Mouse (Mus musculus) lung, embryonic 16.5 days (tissue): ENCODE measurements at regions not wholly inside any gene's neighbourhood (a gene's known extent, or its start where the extent isn't known, plus 50 kb on each side); places are given as distances from the start of the nearest gene placed in this dataset.

Source experiments
- ATAC-seq: fragments of 200-750 bp; cut with Nextera tagmentation; 2 replicates; pipeline ENCODE4 v1.8.0; 2017; ENCODE audit warnings: low read depth, mild to moderate bottlenecking, moderate library complexity
- H3K27ac ChIP-seq: fragments of 300-500 bp; sonication (generic); 2 replicates; pipeline ENCODE4 v1.5.1; 2014; ENCODE audit warnings: mild to moderate bottlenecking, control low read depth, low read length
- H3K27me3 ChIP-seq: fragments of 300-500 bp; sonication (generic); 2 replicates; pipeline ENCODE4 v1.6.1; 2014; ENCODE audit warnings: low read depth, low read length, mixed read lengths; ENCODE audit not compliant: control insufficient read depth, insufficient read depth
- H3K36me3 ChIP-seq: fragments of 300-500 bp; sonication (generic); 2 replicates; pipeline ENCODE4 v1.6.1; 2014; ENCODE audit warnings: low read length; ENCODE audit not compliant: control insufficient read depth, insufficient read depth
- H3K4me1 ChIP-seq: fragments of 300-500 bp; sonication (generic); replicated peaks from 2 replicates; pipeline ENCODE4 v1.6.1; 2014; ENCODE audit warnings: low read length, mixed read lengths; ENCODE audit not compliant: control insufficient read depth, insufficient read depth
- H3K4me2 ChIP-seq: fragments of 300-500 bp; sonication (generic); 2 replicates; pipeline ENCODE4 v1.6.1; 2014; ENCODE audit warnings: low read depth, low read length, control low read depth
- H3K4me3 ChIP-seq: fragments of 300-500 bp; sonication (generic); 2 replicates; pipeline ENCODE4 v1.5.1; 2014; ENCODE audit warnings: mild to moderate bottlenecking, low read length, control low read depth
- H3K9ac ChIP-seq: fragments of 300-500 bp; sonication (generic); 2 replicates; pipeline ENCODE4 v1.6.1; 2014; ENCODE audit warnings: low read length, control low read depth
- H3K9me3 ChIP-seq: fragments of 300-500 bp; sonication (generic); 2 replicates; pipeline ENCODE4 v1.6.1; 2016; ENCODE audit warnings: low read length; ENCODE audit not compliant: control insufficient read depth
- WGBS: fragments of 180-500 bp; shearing (Covaris S2); extraction: QIAGEN DNeasy Blood & Tissue Kit; methylation state at CpG from one replicate; pipeline ENCODE4 v1.1.7; 2014; 5-methylcytosine and 5-hydroxymethylcytosine counted together

GRCm38 (mm10) chr16:89632114-89632622 is 61.2 kb upstream of the Krtap11-1 start:
- no peak overlapping the region for H3K27ac ChIP-seq
- 30% methylated on average over 6 of the region's 6 CpGs for WGBS
- H3K27me3 ChIP-seq: no peaks in the 10 kb centered on the region
- H3K4me2 ChIP-seq: no peak overlapping the region
- H3K4me3 ChIP-seq: no peak overlapping the region
- no peak for ATAC-seq
- H3K36me3 ChIP-seq: no peaks in the 10 kb centered on the region
- H3K4me1 ChIP-seq: no peaks in the 10 kb centered on the region
- H3K9me3 ChIP-seq: no peaks in the 10 kb centered on the region
- H3K9ac ChIP-seq: no peak overlapping the region

GRCm38 (mm10) chr16:89631396-89632113 is 60.6 kb upstream of the Krtap11-1 start:
- H3K27ac ChIP-seq: no peak overlapping the region
- whole genome bisulfite sequencing: 91% methylated on average over 9 of the region's 9 CpGs
- H3K27me3 ChIP-seq: no peaks in the 10 kb centered on the region
- ATAC-seq: no peak
- no peaks in the 10 kb centered on the region for H3K4me1 ChIP-seq
- no peak overlapping the region for H3K4me3 ChIP-seq
- no peak overlapping the region for H3K9ac ChIP-seq
- no peaks in the 10 kb centered on the region for H3K9me3 ChIP-seq
- H3K36me3 ChIP-seq: no peaks in the 10 kb centered on the region
- H3K4me2 ChIP-seq: no peak overlapping the region

GRCm38 (mm10) chr16:89625710-89626109 is 54.7 kb upstream of the Krtap11-1 start:
- no peaks in the 10 kb centered on the region for H3K27me3 ChIP-seq
- no peaks in the 10 kb centered on the region for H3K4me1 ChIP-seq
- H3K4me2 ChIP-seq: no peak overlapping the region
- H3K9me3 ChIP-seq: no peaks in the 10 kb centered on the region
- H3K4me3 ChIP-seq: no peak overlapping the region
- H3K36me3 ChIP-seq: no peaks in the 10 kb centered on the region
- ATAC-seq: no peak
- WGBS: 87% methylated on average over 12 of the region's 12 CpGs
- no peak overlapping the region for H3K9ac ChIP-seq
- no peak overlapping the region for H3K27ac ChIP-seq

GRCm38 (mm10) chr16:89625253-89625652 is 54.3 kb upstream of the Krtap11-1 start:
- Histone ChIP-seq H3K27ac (no peak overlapping the region), H3K9ac (no peak overlapping the region), H3K4me1 (no peaks in the 10 kb centered on the region), H3K36me3 (no peaks in the 10 kb centered on the region), H3K4me2 (no peak overlapping the region), H3K4me3 (no peak overlapping the region), H3K9me3 (no peaks in the 10 kb centered on the region), H3K27me3 (no peaks in the 10 kb centered on the region)
- WGBS: 81% methylated on average over 12 of the region's 12 CpGs
- no peak for ATAC-seq
